Mouse (Mus musculus): ENCODE measurements around the gene Cep104.

DNA sequence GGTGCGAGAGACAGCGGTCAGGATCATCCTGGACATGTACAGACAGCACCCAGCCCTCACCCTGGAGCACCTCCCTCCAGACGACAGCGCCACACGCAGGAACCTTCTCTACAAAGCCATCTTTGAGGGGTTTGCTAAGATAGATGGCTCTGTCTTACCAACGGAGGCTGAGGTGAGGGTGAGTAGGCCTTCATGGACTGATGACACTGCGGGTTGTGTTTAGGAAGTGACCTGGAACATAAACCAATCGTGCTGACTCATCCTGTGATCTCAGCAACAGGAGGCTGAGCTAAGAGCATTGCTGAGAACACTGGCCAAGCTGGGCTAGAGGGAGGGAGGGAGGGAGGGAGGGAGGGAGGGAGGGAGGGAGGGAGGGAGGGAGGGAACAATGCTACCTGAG, 18.5 kb downstream of the Cep104 start:
- no peak for TF ChIP-seq CTCF (IDR thresholded peaks at IDR 0.05; ENCODE audit: borderline replicate concordance, extremely low read depth, insufficient read depth, insufficient read length)
- TF ChIP-seq POLR2A (IDR thresholded peaks at IDR 0.05; ENCODE audit: borderline replicate concordance, extremely low read depth, insufficient read depth, insufficient read length, poor library complexity, severe bottlenecking), result no peak

Measured in brain, embryonic 14.5 days (tissue).